Mouse (Mus musculus) right cerebral cortex, postnatal 25 days (tissue): Measurements from ENCODE around the gene Cntfr.

Experiments used
- DNase-seq: peaks from one replicate; pipeline ENCODE4 v3.0.0; 2022

The Cntfr gene

GRCm38 (mm10) chr4:41696930-41697841, at the start of gene Cntfr:
Gene Cntfr (minus strand): TSS chr4:41697089.
- DNase-seq, result peak; percentile 70

GRCm38 (mm10) chr4:41745021-41745420, 48.1 kb upstream of the Cntfr start:
- DNase-seq, result no peak

- no peak for DNase-seq
Measured at GRCm38 (mm10) chr4:41744131-41744530, 47.2 kb upstream of the Cntfr start.

DNA sequence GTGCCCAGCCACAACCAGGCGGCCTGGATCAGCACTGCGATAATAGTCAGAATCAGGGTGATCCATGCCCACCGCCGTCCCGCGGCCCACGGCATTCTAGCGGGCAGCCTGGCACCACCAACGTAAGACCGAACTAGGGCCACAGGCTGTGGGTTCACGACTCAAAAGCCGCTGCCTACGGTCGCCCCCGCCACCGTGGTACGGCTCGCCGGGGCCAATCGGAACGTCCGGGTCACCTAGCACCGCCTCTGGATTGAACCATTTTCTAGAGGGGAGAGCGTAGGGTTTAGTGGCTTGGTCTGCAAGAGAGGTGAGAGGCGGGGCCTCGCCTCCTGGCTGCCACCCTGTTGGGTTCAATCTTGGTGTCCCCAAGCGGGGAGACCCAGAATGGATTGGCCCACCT, 44.3 kb upstream of the Cntfr start:
- peak; percentile 93 for DNase-seq

GRCm38 (mm10) chr4:41740380-41741157, 43.7 kb upstream of the Cntfr start:
- DNase-seq, result peak; percentile 80

DNA sequence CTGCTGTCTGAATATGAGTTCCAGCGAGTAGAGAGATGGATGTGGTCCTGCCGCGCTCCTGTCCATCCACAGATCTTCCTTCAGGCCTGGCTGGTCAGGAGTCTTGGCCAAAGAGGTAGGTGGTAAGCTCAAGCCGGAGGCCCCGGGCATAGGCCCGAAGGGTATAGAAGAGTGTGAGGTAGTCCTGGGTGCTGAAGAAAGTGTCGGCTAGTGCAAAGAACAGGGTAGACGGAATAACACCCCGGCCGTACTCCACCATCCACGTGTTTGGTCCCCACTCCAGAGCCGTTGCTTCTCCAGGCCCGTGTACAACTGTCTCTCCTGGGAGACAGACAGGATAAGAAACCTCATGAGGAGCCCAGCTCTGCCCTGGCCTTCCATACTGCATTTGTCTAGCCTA, 42.4 kb upstream of the Cntfr start:
- DNase-seq, result no peak

DNA sequence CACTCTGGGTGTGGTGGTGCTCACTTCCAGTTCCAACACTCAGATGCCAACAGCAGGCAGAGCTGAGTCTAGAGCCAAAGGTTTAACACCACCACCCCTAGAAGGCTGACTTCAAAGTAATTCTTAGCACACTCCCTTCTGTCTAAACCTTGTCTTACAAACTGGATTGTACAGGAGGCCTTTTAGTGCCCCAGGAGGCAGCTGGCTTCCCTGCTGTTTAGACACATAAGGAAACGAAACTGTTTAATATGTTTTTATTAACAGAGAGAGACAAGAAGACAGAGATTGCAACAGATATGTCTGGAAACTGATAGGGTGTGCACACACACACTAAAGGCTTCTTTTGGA, 41.3 kb upstream of the Cntfr start:
- DNase-seq, result no peak

- peak; percentile 72 for DNase-seq
Measured at GRCm38 (mm10) chr4:41737602-41738255, 40.8 kb upstream of the Cntfr start.

GRCm38 (mm10) chr4:41731052-41731765, 34.3 kb upstream of the Cntfr start, which contains the start of gene Arid3c:
Gene Arid3c (minus strand): TSS chr4:41731142.
- no peak for DNase-seq

- no peak for DNase-seq
Measured at GRCm38 (mm10) chr4:41726826-41727621, 30.1 kb upstream of the Cntfr start.

GRCm38 (mm10) chr4:41722918-41723351, 26.0 kb upstream of the Cntfr start, which contains the start of gene Dctn3:
Gene Dctn3 (minus strand): TSS chr4:41723170.
- DNase-seq, result peak; percentile 89

- DNase-seq, result no peak
Measured at GRCm38 (mm10) chr4:41716834-41717233, 19.9 kb upstream of the Cntfr start.

DNA sequence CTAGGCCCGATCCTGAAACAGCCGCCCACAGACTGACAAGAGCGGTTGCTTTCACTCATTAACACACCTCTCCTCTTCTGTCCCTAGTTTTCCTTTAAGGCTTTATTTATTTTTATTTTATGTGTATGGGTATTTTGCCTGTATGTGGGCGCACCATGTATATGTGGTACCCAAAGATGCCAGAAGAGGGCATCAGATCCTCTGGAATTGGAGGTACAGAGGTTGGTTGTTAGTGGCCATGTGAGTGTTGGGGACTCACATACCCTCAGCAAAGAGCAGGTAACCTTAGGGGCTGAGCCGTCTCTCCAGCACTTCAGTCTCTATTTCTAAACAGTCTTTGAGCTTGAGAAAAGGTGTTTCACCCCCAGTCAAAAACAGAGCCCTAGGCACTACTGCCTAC, 18.7 kb upstream of the Cntfr start:
- no peak for DNase-seq

GRCm38 (mm10) chr4:41715082-41715481, 18.2 kb upstream of the Cntfr start:
- DNase-seq, result no peak

DNA sequence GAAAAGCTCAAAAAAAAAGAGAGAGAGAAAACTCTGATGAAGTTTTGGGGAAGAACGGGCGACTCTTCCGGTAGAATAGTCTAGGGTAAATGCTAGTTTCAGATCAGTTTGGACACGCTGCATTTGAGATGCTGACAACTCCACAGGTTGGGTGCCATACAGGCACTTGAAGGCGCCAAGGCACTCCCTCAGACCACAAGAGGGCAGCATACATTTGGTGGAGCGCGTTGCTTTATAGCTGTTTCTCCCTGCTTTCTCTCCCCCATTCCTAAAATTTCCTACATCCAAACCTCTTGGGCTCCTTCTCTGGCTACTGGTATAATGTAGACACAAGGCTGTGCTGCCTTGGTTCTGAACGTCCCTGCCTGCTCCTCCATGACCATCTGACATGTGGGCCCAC, 17.4 kb upstream of the Cntfr start:
- peak; percentile 69 for DNase-seq

DNA sequence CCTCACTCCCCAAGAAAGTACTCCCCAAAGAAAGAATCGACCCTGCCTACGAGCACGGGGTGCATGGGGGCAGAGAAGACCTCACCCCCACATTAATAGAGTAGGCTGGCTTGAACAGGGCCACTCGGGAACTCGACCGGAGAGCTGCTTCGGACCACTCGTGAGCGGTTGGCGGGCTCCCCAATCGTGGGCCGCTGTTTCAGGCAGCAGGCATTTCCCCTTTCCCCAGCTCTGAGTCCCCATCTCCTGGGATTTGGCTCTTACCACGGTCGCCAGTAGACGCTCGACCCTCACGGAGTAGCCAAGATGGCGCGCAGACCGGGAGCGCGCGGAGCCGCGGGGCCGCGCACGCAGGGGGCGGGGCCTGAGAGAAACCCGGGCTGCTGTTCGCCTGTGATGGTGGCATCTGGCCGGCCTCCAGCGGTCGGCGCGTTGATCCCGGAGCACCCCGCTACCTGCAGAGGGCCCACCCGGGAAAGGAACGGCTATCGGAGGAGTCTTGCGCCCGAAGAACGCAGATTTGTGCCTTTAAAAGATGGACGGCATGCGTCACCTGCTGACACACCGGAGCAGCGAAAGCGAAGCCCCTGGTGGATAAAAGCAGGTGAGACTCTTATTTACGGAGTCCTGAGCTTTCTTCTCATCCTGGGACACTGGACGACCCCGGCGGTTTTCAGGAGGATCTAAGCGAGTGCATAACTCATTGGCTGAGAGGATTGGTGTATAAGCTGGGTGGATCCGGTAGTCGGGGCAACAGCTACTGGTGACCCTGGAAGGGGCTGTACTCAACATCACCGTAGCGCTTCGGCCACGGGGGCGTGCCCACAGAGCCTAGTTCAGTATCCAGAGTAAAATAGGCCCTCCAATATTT, 16.5 kb upstream of the Cntfr start, which contains the start of gene Rpp25l:
Gene Rpp25l, minus strand, starts transcription at position 338 of the 871 bp plus-strand sequence.
- DNase-seq, result peak; percentile 84

DNA sequence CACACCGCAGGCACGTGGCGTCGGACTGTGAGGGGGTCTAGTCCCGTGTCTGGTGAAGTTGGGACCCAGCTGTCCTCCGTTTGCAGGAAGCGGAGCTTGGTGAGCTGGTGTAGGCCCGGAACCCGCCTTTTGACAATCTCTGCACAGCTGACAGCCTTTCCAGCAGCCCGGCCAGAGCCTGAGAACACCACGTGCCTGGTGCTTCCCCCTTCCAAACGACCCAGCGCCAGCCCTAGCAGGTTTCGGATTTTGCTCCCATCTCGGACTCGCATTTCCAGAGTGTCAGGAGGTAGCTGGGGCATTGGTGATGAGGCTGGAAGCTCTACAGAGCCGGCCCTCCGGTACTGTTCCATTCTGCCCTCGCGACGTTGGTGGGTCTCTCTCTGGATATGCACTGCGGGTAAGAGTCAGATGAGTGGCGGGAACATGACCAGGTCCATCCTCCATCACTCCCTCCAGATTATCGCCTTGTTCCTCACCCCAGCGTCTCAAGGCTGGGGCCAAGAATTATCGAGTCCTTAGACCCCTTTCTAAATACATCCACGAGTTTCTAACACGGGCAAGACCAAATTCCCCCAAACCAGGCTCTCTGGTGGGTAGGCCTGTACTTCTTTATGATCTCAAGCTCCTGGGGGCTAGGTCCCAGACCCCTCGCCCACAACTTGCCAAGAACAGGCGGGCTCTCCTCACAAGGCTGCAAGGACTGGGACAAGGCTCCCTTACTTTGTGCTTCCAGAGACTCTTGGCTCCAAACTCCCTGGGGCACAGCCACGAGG, 15.7 kb upstream of the Cntfr start:
- DNase-seq, result no peak

GRCm38 (mm10) chr4:41711705-41712375, 15.0 kb upstream of the Cntfr start:
- DNase-seq, result no peak

GRCm38 (mm10) chr4:41710229-41710628, 13.3 kb upstream of the Cntfr start:
- no peak for DNase-seq
